Mouse (Mus musculus) embryonic facial prominence, embryonic 12.5 days (tissue): ENCODE measurements around the gene Wdr48. TPM values are rescaled to one million over a fixed set of nuclear protein-coding genes. Genes with fewer than 3 reads are reported as not detected.
A peak's percentile ranks its signal among the peaks of the same experiment; 100 is the strongest.

ENCODE experiments used
- ATAC-seq: fragments of 200-750 bp; cut with Nextera tagmentation; 2 replicates; pipeline ENCODE4 v1.8.0; 2017; ENCODE audit not compliant: insufficient number of reproducible peaks, insufficient read depth, low FRiP score, low TSS enrichment
- H3K27ac ChIP-seq: fragments of 300-500 bp; sonication (generic); 2 replicates; pipeline ENCODE4 v1.5.1; 2016; ENCODE audit warnings: mild to moderate bottlenecking
- H3K27me3 ChIP-seq: fragments of 300-500 bp; sonication (generic); 2 replicates; pipeline ENCODE4 v1.6.1; 2016; ENCODE audit warnings: mild to moderate bottlenecking, moderate library complexity
- H3K36me3 ChIP-seq: fragments of 300-500 bp; sonication (generic); 2 replicates; pipeline ENCODE4 v1.6.1; 2016; ENCODE audit warnings: mild to moderate bottlenecking
- H3K4me1 ChIP-seq: fragments of 300-500 bp; sonication (generic); 2 replicates; pipeline ENCODE4 v1.6.1; 2016
- H3K4me2 ChIP-seq: fragments of 300-500 bp; sonication (generic); replicated peaks from 2 replicates; pipeline ENCODE4 v1.6.1; 2016; ENCODE audit warnings: mild to moderate bottlenecking, moderate library complexity
- H3K4me3 ChIP-seq: fragments of 300-500 bp; sonication (generic); 2 replicates; pipeline ENCODE4 v1.5.1; 2016; ENCODE audit warnings: mild to moderate bottlenecking
- H3K9ac ChIP-seq: fragments of 300-500 bp; sonication (generic); 2 replicates; pipeline ENCODE4 v1.6.1; 2016; ENCODE audit warnings: mild to moderate bottlenecking, moderate library complexity
- H3K9me3 ChIP-seq: fragments of 300-500 bp; sonication (generic); 2 replicates; pipeline ENCODE4 v1.6.1; 2016; ENCODE audit warnings: mild to moderate bottlenecking, moderate library complexity
- WGBS: fragments of 180-500 bp; shearing (Covaris S2); methylation state at CpG from one replicate; pipeline ENCODE4 v1.1.7; 2016; 5-methylcytosine and 5-hydroxymethylcytosine counted together
- polyA plus RNA-seq: library from polyadenylated mRNA; unstranded; fragments of >200 nt; fragmentation: Nextera tagmentation; extraction: Ambion mirVana; gene quantifications from 2 replicates; pipeline ENCODE4 v1.2.1, GENCODE M21; 2016

Gene Wdr48
- polyA plus RNA-seq, 1 experiment from 2014 or later: 69.6 TPM

DNA sequence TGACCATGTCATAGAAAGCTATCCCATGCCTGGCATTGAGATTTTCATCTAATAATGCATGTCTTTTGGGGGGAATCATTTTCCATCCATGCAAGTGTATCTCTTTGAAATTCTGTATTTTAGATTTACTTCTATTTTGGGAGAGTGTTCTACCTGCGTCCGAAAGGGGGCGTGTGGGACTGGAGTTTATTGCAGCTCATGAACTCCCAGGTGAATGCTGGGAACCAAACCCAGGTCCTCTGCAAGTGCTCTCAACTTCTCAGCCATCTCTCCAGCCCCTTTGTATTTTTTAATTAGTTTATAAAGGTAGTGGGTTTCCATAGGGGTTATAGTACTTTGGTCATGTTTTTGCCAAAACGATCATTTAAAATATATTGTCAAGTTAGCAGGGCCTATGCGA is 797 bp upstream of the Wdr48 start:
- Histone ChIP-seq H3K4me1 (peaks cover 10% of the 10 kb centered on the region), H3K9me3 (no peaks in the 10 kb centered on the region), H3K36me3 (no peaks in the 10 kb centered on the region), H3K4me2 (no peak overlapping the region), H3K4me3 (no peak overlapping the region), H3K27ac (peak overlapping the region; percentile 83; the same call in 1 of the 2 replicates), H3K27me3 (no peaks in the 10 kb centered on the region), H3K9ac (no peak overlapping the region)
- no peak for ATAC-seq
- WGBS: 86% methylated on average over 5 of the region's 5 CpGs

DNA sequence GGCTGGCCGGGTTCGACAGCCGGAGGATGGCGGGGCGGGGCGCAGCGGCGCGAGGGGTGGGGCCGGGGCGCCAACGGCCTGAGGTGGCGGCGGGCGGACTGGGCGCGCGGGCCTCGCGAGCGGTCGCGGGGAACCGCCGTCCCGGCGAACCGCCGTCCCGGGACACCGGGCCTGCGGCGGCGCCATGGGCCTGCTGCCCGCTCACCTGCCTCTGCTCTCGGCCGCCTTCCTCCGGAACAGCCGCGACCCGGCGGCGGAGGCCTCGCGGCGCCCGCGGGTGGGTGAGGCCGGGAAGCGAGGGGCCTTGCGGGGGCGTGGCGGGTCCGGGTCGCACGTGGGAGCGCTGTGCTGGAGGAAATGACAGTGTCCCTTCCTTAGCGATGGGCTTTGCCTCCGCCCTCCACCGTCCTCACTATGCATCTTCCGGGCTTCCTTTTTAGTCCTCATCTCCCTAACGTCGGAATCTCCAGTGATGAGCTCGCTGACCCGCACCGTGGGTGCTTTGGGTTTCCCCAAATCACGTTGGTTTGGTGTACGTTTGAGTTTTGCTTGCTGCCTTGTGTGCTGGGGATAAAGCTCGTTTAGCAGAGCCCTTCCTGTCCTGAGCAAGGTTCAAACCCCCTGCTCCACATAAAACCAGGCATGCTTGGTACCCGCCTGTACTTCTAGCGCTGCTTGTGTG is 503 bp downstream of the Wdr48 start:
- Histone ChIP-seq H3K4me1 (peaks cover 10% of the 10 kb centered on the region), H3K9me3 (no peaks in the 10 kb centered on the region), H3K36me3 (no peaks in the 10 kb centered on the region), H3K27me3 (no peaks in the 10 kb centered on the region), H3K4me2 (peak overlapping the region; percentile 91), H3K4me3 (peak overlapping the region; percentile 100), H3K9ac (peak overlapping the region; percentile 93), H3K27ac (peak overlapping the region; percentile 83)
- under 1% methylated on average over 57 of the region's 71 CpGs for WGBS
- peak; percentile 52 for ATAC-seq

- Histone ChIP-seq H3K9me3 (no peaks in the 10 kb centered on the region), H3K4me2 (no peak overlapping the region), H3K27me3 (no peaks in the 10 kb centered on the region), H3K4me1 (peaks cover 10% of the 10 kb centered on the region), H3K36me3 (peaks cover 15% of the 10 kb centered on the region), H3K4me3 (no peak overlapping the region), H3K9ac (no peak overlapping the region), H3K27ac (no peak overlapping the region)
- no peak for ATAC-seq
- WGBS: 83% methylated on average over 2 of the region's 2 CpGs
Measured at GRCm38 (mm10) chr9:119899446-119899845, 4.8 kb downstream of the Wdr48 start.

DNA sequence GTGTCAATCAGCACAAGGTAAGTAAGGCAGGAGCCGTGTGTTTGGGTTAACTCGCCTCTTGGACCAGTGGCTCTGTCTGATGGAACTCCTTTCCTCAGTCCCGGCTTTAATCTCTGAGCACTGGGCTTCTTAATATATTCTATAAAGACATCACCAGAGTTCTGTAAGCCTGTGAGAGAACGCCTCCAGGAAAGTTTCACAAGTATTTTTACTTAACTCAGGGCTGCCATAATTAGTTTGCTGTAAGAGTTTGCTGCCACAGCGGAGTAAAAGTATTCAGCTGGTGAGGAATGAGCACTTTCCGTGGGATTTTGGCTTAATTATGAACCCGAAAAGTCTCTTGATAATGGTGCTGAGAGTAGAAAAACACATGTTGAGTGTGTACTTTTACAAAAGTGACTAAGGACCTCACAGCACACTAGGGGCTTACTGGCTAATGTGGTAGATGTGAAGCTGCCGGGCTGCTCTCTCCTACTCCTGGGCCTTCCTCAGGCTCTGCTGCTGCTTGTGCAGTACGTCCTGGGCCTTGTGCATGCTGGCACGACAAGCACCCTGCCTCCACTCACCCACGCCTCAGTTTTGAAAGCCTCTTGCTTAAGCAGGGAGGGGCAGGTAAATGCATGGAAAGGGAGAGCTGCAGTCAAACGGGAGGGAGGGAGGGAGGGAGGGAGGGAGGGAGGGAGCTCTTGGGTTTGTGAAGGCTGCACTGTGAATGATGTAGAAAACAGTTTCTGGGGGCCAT is 7.9 kb downstream of the Wdr48 start:
- H3K27me3 ChIP-seq: no peaks in the 10 kb centered on the region
- WGBS: 88% methylated on average over 11 of the region's 12 CpGs
- no peak for ATAC-seq
- H3K4me1 ChIP-seq: no peaks in the 10 kb centered on the region
- H3K27ac ChIP-seq: no peak overlapping the region
- no peaks in the 10 kb centered on the region for H3K9me3 ChIP-seq
- no peak overlapping the region for H3K4me2 ChIP-seq
- H3K9ac ChIP-seq: no peak overlapping the region
- H3K36me3 ChIP-seq: peaks cover 42% of the 10 kb centered on the region
- H3K4me3 ChIP-seq: no peak overlapping the region

GRCm38 (mm10) chr9:119908708-119909107 is 14.0 kb downstream of the Wdr48 start:
- Histone ChIP-seq H3K9ac (no peak overlapping the region), H3K4me2 (no peak overlapping the region), H3K4me1 (no peaks in the 10 kb centered on the region), H3K4me3 (no peak overlapping the region), H3K27ac (no peak overlapping the region), H3K9me3 (no peaks in the 10 kb centered on the region), H3K36me3 (peaks cover 93% of the 10 kb centered on the region), H3K27me3 (no peaks in the 10 kb centered on the region)
- 89% methylated on average over 3 of the region's 3 CpGs for WGBS
- ATAC-seq: no peak

- Histone ChIP-seq H3K36me3 (peaks cover 95% of the 10 kb centered on the region), H3K4me3 (no peak overlapping the region), H3K27me3 (no peaks in the 10 kb centered on the region), H3K4me1 (no peaks in the 10 kb centered on the region), H3K9me3 (no peaks in the 10 kb centered on the region), H3K4me2 (no peak overlapping the region), H3K9ac (no peak overlapping the region), H3K27ac (no peak overlapping the region)
- 92% methylated on average over 3 of the region's 3 CpGs for WGBS
- ATAC-seq: no peak
Measured at GRCm38 (mm10) chr9:119909931-119910330, 15.3 kb downstream of the Wdr48 start.

- no peaks in the 10 kb centered on the region for H3K9me3 ChIP-seq
- H3K27ac ChIP-seq: no peak overlapping the region
- H3K36me3 ChIP-seq: peaks cover 82% of the 10 kb centered on the region
- H3K27me3 ChIP-seq: no peaks in the 10 kb centered on the region
- no peak overlapping the region for H3K9ac ChIP-seq
- H3K4me2 ChIP-seq: no peak overlapping the region
- no peaks in the 10 kb centered on the region for H3K4me1 ChIP-seq
- H3K4me3 ChIP-seq: no peak overlapping the region
- ATAC-seq: no peak
- WGBS: 78% methylated on average over 12 of the region's 13 CpGs
Measured at GRCm38 (mm10) chr9:119913087-119913838, 18.6 kb downstream of the Wdr48 start.

DNA sequence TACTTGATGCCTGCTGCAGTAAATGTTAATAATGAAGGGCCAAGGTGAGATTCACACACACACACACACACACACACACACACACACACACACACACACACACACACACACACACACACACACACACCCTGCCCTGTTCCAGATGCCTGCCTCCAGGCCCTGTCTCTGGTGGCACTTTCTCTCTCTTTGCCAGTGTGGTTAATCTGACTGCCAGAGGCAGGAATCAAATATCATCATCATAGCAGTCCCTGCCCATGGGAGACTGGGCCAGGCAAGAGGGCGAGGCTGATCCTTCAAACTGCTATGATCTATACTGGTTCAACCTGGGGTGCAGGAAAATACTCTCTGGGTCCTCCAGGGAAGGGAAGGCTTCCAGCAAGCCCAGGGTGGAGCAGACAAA is 25.2 kb downstream of the Wdr48 start:
- WGBS: 70% methylated on average over 1 of the region's 1 CpGs

GRCm38 (mm10) chr9:119923462-119923861 is 28.8 kb downstream of the Wdr48 start:
- H3K4me1 ChIP-seq: no peaks in the 10 kb centered on the region
- peaks cover 91% of the 10 kb centered on the region for H3K36me3 ChIP-seq

More for the DNA sequence above, 25.2 kb downstream of the Wdr48 start:
- Histone ChIP-seq H3K9ac (no peak overlapping the region), H3K4me1 (no peaks in the 10 kb centered on the region), H3K27ac (no peak overlapping the region), H3K4me2 (no peak overlapping the region), H3K9me3 (no peaks in the 10 kb centered on the region), H3K36me3 (peaks cover 79% of the 10 kb centered on the region), H3K27me3 (no peaks in the 10 kb centered on the region), H3K4me3 (no peak overlapping the region)
- no peak for ATAC-seq

DNA sequence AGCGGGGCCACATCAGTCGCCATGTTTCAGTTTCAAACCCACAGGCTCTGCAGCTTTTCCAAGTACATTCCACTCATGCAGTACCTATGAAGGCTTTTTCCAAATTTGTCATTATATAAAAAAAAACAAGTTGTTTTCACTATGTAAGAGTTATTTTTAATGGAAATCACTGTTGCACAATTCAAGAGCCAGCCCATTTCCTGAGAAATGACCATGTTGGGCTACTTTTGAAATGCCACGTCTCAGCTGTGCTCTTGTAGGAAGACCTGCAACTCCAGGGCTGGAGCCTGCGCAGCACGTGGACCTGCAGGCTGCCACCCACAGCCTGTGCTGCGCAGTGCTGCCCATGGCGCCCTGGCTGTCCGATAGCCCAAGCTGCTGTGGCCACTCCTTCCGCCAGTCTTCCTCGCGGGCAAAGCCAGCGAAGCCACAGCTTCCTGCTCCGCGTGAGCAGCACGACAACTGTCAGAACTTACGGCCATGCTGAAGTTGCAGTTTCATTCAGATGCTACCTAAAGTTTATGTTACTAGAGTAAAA is 30.5 kb downstream of the Wdr48 start:
- WGBS: 89% methylated on average over 16 of the region's 16 CpGs

More at GRCm38 (mm10) chr9:119923462-119923861, 28.8 kb downstream of the Wdr48 start:
- 90% methylated on average over 4 of the region's 4 CpGs for WGBS
- Histone ChIP-seq H3K27ac (no peak overlapping the region), H3K4me3 (no peak overlapping the region), H3K4me2 (no peak overlapping the region), H3K9ac (no peak overlapping the region), H3K9me3 (no peaks in the 10 kb centered on the region), H3K27me3 (no peaks in the 10 kb centered on the region)
- no peak for ATAC-seq

GRCm38 (mm10) chr9:119925729-119926128 is 31.1 kb downstream of the Wdr48 start:
- Histone ChIP-seq H3K4me2 (no peak overlapping the region), H3K4me3 (no peak overlapping the region), H3K4me1 (no peaks in the 10 kb centered on the region), H3K27ac (no peak overlapping the region), H3K36me3 (peaks cover 93% of the 10 kb centered on the region), H3K27me3 (no peaks in the 10 kb centered on the region), H3K9ac (no peak overlapping the region), H3K9me3 (no peaks in the 10 kb centered on the region)
- 75% methylated on average over 8 of the region's 8 CpGs for WGBS
- ATAC-seq: no peak

More for the DNA sequence above, 30.5 kb downstream of the Wdr48 start:
- Histone ChIP-seq H3K27ac (no peak overlapping the region), H3K9me3 (no peaks in the 10 kb centered on the region), H3K4me2 (no peak overlapping the region), H3K4me1 (no peaks in the 10 kb centered on the region), H3K4me3 (no peak overlapping the region), H3K9ac (no peak overlapping the region), H3K36me3 (peaks cover 93% of the 10 kb centered on the region), H3K27me3 (no peaks in the 10 kb centered on the region)
- ATAC-seq: no peak
